Mouse (Mus musculus) mouse embryonic stem cell (cell line): ENCODE data around the gene Dot1l.
"Not testable (repeated sequence)": the region's sequence is repeated elsewhere in the genome, so short reads cannot be mapped to it uniquely, and the experiment has no call there.

Source experiments
- in situ Hi-C, 2 experiments: fragments of 300-500 bp; cut with MboI; formaldehyde crosslinking; loops; 1 replicate in 1 of 2; 3 replicates in 1 of 2; pipeline ENCODE4 v1.14.3; 2019 to 2020; ENCODE audit warnings: low sequenced_read_pairs in 2 of 2, low pct_unique_long_range_greater_than_20kb in 1 of 2, mixed read lengths in 1 of 2; ENCODE audit not compliant: unreplicated experiment in 1 of 2

Gene Dot1l

GRCm38 (mm10) chr10:80802996-80803395, 48.0 kb downstream of the Dot1l start:
- in situ Hi-C loops, result no loop called here

- in situ Hi-C loops, result no loop called here
Observed at GRCm38 (mm10) chr10:80804340-80804739, 49.3 kb downstream of the Dot1l start.

GRCm38 (mm10) chr10:80804916-80805315, 49.9 kb downstream of the Dot1l start, which contains the start of gene Amh:
Amh (plus strand) TSS chr10:80805243.
- in situ Hi-C loops, result loop anchor here in 1 of 2 experiments (5.0 kb wide), 1 partner anchor 58 kb away; no protein-coding TSS in a partner anchor

GRCm38 (mm10) chr10:80805322-80805721, 50.3 kb downstream of the Dot1l start:
- in situ Hi-C loops, result loop anchor here in 1 of 2 experiments (5.0 kb wide), 1 partner anchor 58 kb away; no protein-coding TSS in a partner anchor

- in situ Hi-C loops, result loop anchor here in 1 of 2 experiments (5.0 kb wide), 1 partner anchor 59 kb away; no protein-coding TSS in a partner anchor
Observed at GRCm38 (mm10) chr10:80805925-80806324, 50.9 kb downstream of the Dot1l start.

GRCm38 (mm10) chr10:80806341-80807056, 51.5 kb downstream of the Dot1l start:
- in situ Hi-C loops, result loop anchor here in 1 of 2 experiments (5.0 kb wide), 1 partner anchor 59 kb away; no protein-coding TSS in a partner anchor

GRCm38 (mm10) chr10:80807057-80807627, 52.1 kb downstream of the Dot1l start:
- in situ Hi-C loops, result loop anchor here in 1 of 2 experiments (5.0 kb wide), 1 partner anchor 60 kb away; no protein-coding TSS in a partner anchor

GRCm38 (mm10) chr10:80808099-80808984, 53.3 kb downstream of the Dot1l start:
- in situ Hi-C loops, result loop anchor here in 1 of 2 experiments (5.0 kb wide), 1 partner anchor 61 kb away; no protein-coding TSS in a partner anchor

- in situ Hi-C loops, result loop anchor here in 1 of 2 experiments (5.0 kb wide), 1 partner anchor 62 kb away; no protein-coding TSS in a partner anchor
Observed at GRCm38 (mm10) chr10:80808985-80809632, 54.1 kb downstream of the Dot1l start.

- in situ Hi-C loops, result no loop called here
Observed at GRCm38 (mm10) chr10:80810084-80810483, 55.1 kb downstream of the Dot1l start.

- in situ Hi-C loops, result no loop called here
Observed at GRCm38 (mm10) chr10:80812391-80813041, 57.5 kb downstream of the Dot1l start.

- in situ Hi-C loops, result no loop called here
Observed at GRCm38 (mm10) chr10:80813366-80813765, 58.4 kb downstream of the Dot1l start, which contains the start of gene Jsrp1. Jsrp1 (minus strand) TSS chr10:80813498.

GRCm38 (mm10) chr10:80814800-80815199, 59.8 kb downstream of the Dot1l start:
- in situ Hi-C loops, result no loop called here

- in situ Hi-C loops, result not testable (repeated sequence)
Observed at GRCm38 (mm10) chr10:80816303-80816702, 61.3 kb downstream of the Dot1l start.

- in situ Hi-C loops, result no loop called here
Observed at GRCm38 (mm10) chr10:80817164-80817563, 62.2 kb downstream of the Dot1l start.

GRCm38 (mm10) chr10:80817955-80818354, 62.9 kb downstream of the Dot1l start:
- in situ Hi-C loops, result not testable (repeated sequence)

GRCm38 (mm10) chr10:80818599-80819281, 63.7 kb downstream of the Dot1l start:
- in situ Hi-C loops, result no loop called here
